Mouse (Mus musculus): Measurements from ENCODE around the gene Ctdspl. TPM values are rescaled to one million over a fixed set of nuclear protein-coding genes. Genes with fewer than 3 reads are reported as not detected.

The Ctdspl gene
- polyA plus RNA-seq, 1 experiment from 2014 or later = 27.8 TPM

- H3K36me3 ChIP-seq (ENCODE audit: insufficient read depth, low read length) = no peaks in the 10 kb centered on the region
- H3K4me1 ChIP-seq (ENCODE audit: insufficient read depth, low read depth, low read length) = peaks cover 34% of the 10 kb centered on the region; the same call in 1 of the 2 replicates
- H3K9me3 ChIP-seq (ENCODE audit: low read length) = no peaks in the 10 kb centered on the region
- H3K9ac ChIP-seq (replicated peaks; ENCODE audit: low read depth) = no peak overlapping the region
- ATAC-seq (peak; percentile 68), DNase-seq (ENCODE audit: low spot score) (peak; percentile 80)
- H3K27me3 ChIP-seq (replicated peaks; ENCODE audit: insufficient read depth, low read length) = no peaks in the 10 kb centered on the region
- TF ChIP-seq EP300 (IDR thresholded peaks at IDR 0.05) (no peak), CTCF (IDR thresholded peaks at IDR 0.05) (no peak)
- no peak overlapping the region for H3K4me3 ChIP-seq (ENCODE audit: low read depth, low read length)
- WGBS = 67% methylated on average over 6 of the region's 6 CpGs
- no peak overlapping the region for H3K4me2 ChIP-seq (replicated peaks; ENCODE audit: low read depth, low read length)
- peak overlapping the region; percentile 44 for H3K27ac ChIP-seq (ENCODE audit: low read length)
Measured at GRCm38 (mm10) chr9:118995539-118995938, 69.3 kb downstream of the Ctdspl start.

GRCm38 (mm10) chr9:118997241-118997640 is 71.0 kb downstream of the Ctdspl start:
- H3K36me3 ChIP-seq (ENCODE audit: insufficient read depth, low read length) = no peaks in the 10 kb centered on the region
- ATAC-seq (no peak), DNase-seq (ENCODE audit: low spot score) (no peak)
- TF ChIP-seq EP300 (IDR thresholded peaks at IDR 0.05) (no peak), CTCF (IDR thresholded peaks at IDR 0.05) (no peak)
- no peaks in the 10 kb centered on the region for H3K9me3 ChIP-seq (ENCODE audit: low read length)
- H3K27me3 ChIP-seq (replicated peaks; ENCODE audit: insufficient read depth, low read length) = no peaks in the 10 kb centered on the region
- 94% methylated on average over 6 of the region's 6 CpGs for WGBS
- no peak overlapping the region for H3K27ac ChIP-seq (ENCODE audit: low read length)
- H3K4me1 ChIP-seq (ENCODE audit: insufficient read depth, low read depth, low read length) = peaks cover 33% of the 10 kb centered on the region
- no peak overlapping the region for H3K9ac ChIP-seq (replicated peaks; ENCODE audit: low read depth)
- H3K4me3 ChIP-seq (ENCODE audit: low read depth, low read length) = no peak overlapping the region
- H3K4me2 ChIP-seq (replicated peaks; ENCODE audit: low read depth, low read length) = no peak overlapping the region

- ATAC-seq (no peak), DNase-seq (ENCODE audit: low spot score) (no peak)
- 32% methylated on average over 6 of the region's 6 CpGs for WGBS
- no peaks in the 10 kb centered on the region for H3K36me3 ChIP-seq (ENCODE audit: insufficient read depth, low read length)
- H3K4me3 ChIP-seq (ENCODE audit: low read depth, low read length) = no peak overlapping the region
- H3K27ac ChIP-seq (ENCODE audit: low read length) = peak overlapping the region; percentile 82; the same call in 1 of the 2 replicates
- no peaks in the 10 kb centered on the region for H3K9me3 ChIP-seq (ENCODE audit: low read length)
- H3K9ac ChIP-seq (replicated peaks; ENCODE audit: low read depth) = no peak overlapping the region
- H3K4me1 ChIP-seq (ENCODE audit: insufficient read depth, low read depth, low read length) = peaks cover 31% of the 10 kb centered on the region
- no peak for TF ChIP-seq CTCF (IDR thresholded peaks at IDR 0.05)
- no peak for TF ChIP-seq EP300 (IDR thresholded peaks at IDR 0.05)
- H3K27me3 ChIP-seq (replicated peaks; ENCODE audit: insufficient read depth, low read length) = no peaks in the 10 kb centered on the region
- H3K4me2 ChIP-seq (replicated peaks; ENCODE audit: low read depth, low read length) = no peak overlapping the region
Measured at GRCm38 (mm10) chr9:119000196-119000595, 73.9 kb downstream of the Ctdspl start.

- no peak overlapping the region for H3K9ac ChIP-seq (replicated peaks; ENCODE audit: low read depth)
- peaks cover 31% of the 10 kb centered on the region for H3K4me1 ChIP-seq (ENCODE audit: insufficient read depth, low read depth, low read length)
- peak; percentile 83 for ATAC-seq
- no peaks in the 10 kb centered on the region for H3K36me3 ChIP-seq (ENCODE audit: insufficient read depth, low read length)
- WGBS = 3% methylated on average over 17 of the region's 17 CpGs
- H3K4me2 ChIP-seq (replicated peaks; ENCODE audit: low read depth, low read length) = peak overlapping the region; percentile 37
- no peaks in the 10 kb centered on the region for H3K27me3 ChIP-seq (replicated peaks; ENCODE audit: insufficient read depth, low read length)
- TF ChIP-seq CTCF (IDR thresholded peaks at IDR 0.05) = no peak; the same call in 1 of the 2 replicates
- peak; percentile 92 for TF ChIP-seq EP300 (IDR thresholded peaks at IDR 0.05)
- no peak overlapping the region for H3K4me3 ChIP-seq (ENCODE audit: low read depth, low read length)
- peak overlapping the region; percentile 82 for H3K27ac ChIP-seq (ENCODE audit: low read length)
- peak; percentile 90 for DNase-seq (ENCODE audit: low spot score)
- H3K9me3 ChIP-seq (ENCODE audit: low read length) = no peaks in the 10 kb centered on the region
Measured at GRCm38 (mm10) chr9:119002267-119002666, 76.0 kb downstream of the Ctdspl start.

- WGBS = 73% methylated on average over 23 of the region's 23 CpGs
- no peaks in the 10 kb centered on the region for H3K27me3 ChIP-seq (replicated peaks; ENCODE audit: insufficient read depth, low read length)
- no peak overlapping the region for H3K9ac ChIP-seq (replicated peaks; ENCODE audit: low read depth)
- H3K36me3 ChIP-seq (ENCODE audit: insufficient read depth, low read length) = no peaks in the 10 kb centered on the region
- DNase-seq (ENCODE audit: low spot score) (no peak), ATAC-seq (peak; percentile 25; the same call in 1 of the 2 replicates)
- no peak overlapping the region for H3K4me3 ChIP-seq (ENCODE audit: low read depth, low read length)
- no peak overlapping the region for H3K4me2 ChIP-seq (replicated peaks; ENCODE audit: low read depth, low read length)
- TF ChIP-seq EP300 (IDR thresholded peaks at IDR 0.05) (no peak), CTCF (IDR thresholded peaks at IDR 0.05) (no peak)
- peak overlapping the region; percentile 51 for H3K27ac ChIP-seq (ENCODE audit: low read length)
- no peaks in the 10 kb centered on the region for H3K9me3 ChIP-seq (ENCODE audit: low read length)
- H3K4me1 ChIP-seq (ENCODE audit: insufficient read depth, low read depth, low read length) = peaks cover 46% of the 10 kb centered on the region
Measured at GRCm38 (mm10) chr9:119003990-119004702, 77.9 kb downstream of the Ctdspl start.

- DNase-seq (ENCODE audit: low spot score) = no peak
- H3K9me3 ChIP-seq (ENCODE audit: low read length) = no peaks in the 10 kb centered on the region
- no peaks in the 10 kb centered on the region for H3K36me3 ChIP-seq (ENCODE audit: insufficient read depth, low read length)
- H3K27ac ChIP-seq (ENCODE audit: low read length) = peak overlapping the region; percentile 51; the same call in 1 of the 2 replicates
- no peak overlapping the region for H3K9ac ChIP-seq (replicated peaks; ENCODE audit: low read depth)
- no peak for ATAC-seq
- H3K4me1 ChIP-seq (ENCODE audit: insufficient read depth, low read depth, low read length) = peaks cover 48% of the 10 kb centered on the region
- TF ChIP-seq EP300 (IDR thresholded peaks at IDR 0.05) (no peak), CTCF (IDR thresholded peaks at IDR 0.05) (no peak)
- no peaks in the 10 kb centered on the region for H3K27me3 ChIP-seq (replicated peaks; ENCODE audit: insufficient read depth, low read length)
- H3K4me2 ChIP-seq (replicated peaks; ENCODE audit: low read depth, low read length) = no peak overlapping the region
- 81% methylated on average over 16 of the region's 16 CpGs for WGBS
- no peak overlapping the region for H3K4me3 ChIP-seq (ENCODE audit: low read depth, low read length)
Measured at GRCm38 (mm10) chr9:119004703-119005076, 78.4 kb downstream of the Ctdspl start.
